Mouse (Mus musculus) spleen, adult 2 months (tissue): ENCODE measurements around the gene Shroom2. TPM values are rescaled to one million over a fixed set of nuclear protein-coding genes. Genes with fewer than 3 reads are reported as not detected.

Source experiments
- DNase-seq, 2 experiments: peaks; one replicate each; pipeline versions ENCODE4 v3.0.0 to v3.0.0-alpha.2; 2012 to 2021; ENCODE audit warnings: low spot score in 2 of 2, low read depth in 1 of 2
- H3K27ac ChIP-seq: fragments of 200-500 bp; 2 replicates; pipeline ENCODE4 v1.5.1; 2012; ENCODE audit warnings: low read length, inconsistent platforms; ENCODE audit not compliant: insufficient read depth
- H3K27me3 ChIP-seq: fragments of 200-500 bp; 2 replicates; pipeline ENCODE4 v1.6.1; 2012; ENCODE audit warnings: mild to moderate bottlenecking, moderate library complexity, low read length, inconsistent platforms; ENCODE audit not compliant: control insufficient read depth, insufficient read depth
- H3K36me3 ChIP-seq: fragments of 200-500 bp; 2 replicates; pipeline ENCODE4 v1.6.1; 2012; ENCODE audit warnings: mild to moderate bottlenecking, low read length, inconsistent platforms; ENCODE audit not compliant: control insufficient read depth, insufficient read depth
- H3K4me1 ChIP-seq: fragments of 200-500 bp; 2 replicates; pipeline ENCODE4 v1.6.1; 2011; ENCODE audit warnings: inconsistent platforms; ENCODE audit not compliant: control insufficient read depth, insufficient read depth, insufficient read length
- H3K4me3 ChIP-seq: fragments of 200-500 bp; 2 replicates; pipeline ENCODE4 v1.5.1; 2011; ENCODE audit warnings: mild to moderate bottlenecking, inconsistent platforms; ENCODE audit not compliant: insufficient read depth, insufficient read length; ENCODE audit errors: extremely low read depth
- CTCF ChIP-seq: fragments of 200-500 bp; IDR thresholded peaks from 2 replicates; pipeline ENCODE4 v1.5.1; 2011; ENCODE audit warnings: mild to moderate bottlenecking, inconsistent platforms; ENCODE audit not compliant: insufficient read depth, insufficient read length, insufficient replicate concordance; ENCODE audit errors: extremely low read depth
- POLR2A ChIP-seq: fragments of 200-500 bp; IDR thresholded peaks from 2 replicates; pipeline ENCODE4 v1.6.1; 2011; ENCODE audit warnings: low read depth, low read length, inconsistent platforms
- WGBS: fragments of 180-500 bp; shearing (Covaris S2); methylation state at CpG from one replicate; pipeline ENCODE4 v1.1.7; 2018; 5-methylcytosine and 5-hydroxymethylcytosine counted together
- polyA plus RNA-seq: library from polyadenylated mRNA; depleted of rRNA; stranded (reverse); fragments of >200 nt; gene quantifications from 2 replicates; pipeline ENCODE4 v1.2.3, GENCODE M21; 2012

Shroom2 gene
- polyA plus RNA-seq, 1 experiment = 0.67 TPM

- WGBS = 74% methylated on average over 1 of the region's 1 CpGs
- Histone ChIP-seq H3K27ac (no peak overlapping the region), H3K27me3 (no peaks in the 10 kb centered on the region), H3K4me3 (no peak overlapping the region), H3K4me1 (no peaks in the 10 kb centered on the region), H3K36me3 (no peaks in the 10 kb centered on the region)
- DNase-seq = no peak
- TF ChIP-seq CTCF (no peak), POLR2A (no peak)
Measured at GRCm38 (mm10) chrX:152703624-152704023, 65.6 kb downstream of the Shroom2 start.

GRCm38 (mm10) chrX:152701679-152702078 lies 67.6 kb downstream of the Shroom2 start:
- TF ChIP-seq POLR2A = no peak
- no peak for TF ChIP-seq CTCF
- H3K4me3 ChIP-seq = no peak overlapping the region
- H3K4me1 ChIP-seq = no peaks in the 10 kb centered on the region
- 82% methylated on average over 3 of the region's 3 CpGs for WGBS
- no peaks in the 10 kb centered on the region for H3K27me3 ChIP-seq
- no peak overlapping the region for H3K27ac ChIP-seq
- H3K36me3 ChIP-seq = no peaks in the 10 kb centered on the region
- no peak for DNase-seq

GRCm38 (mm10) chrX:152690788-152691291 lies 78.4 kb downstream of the Shroom2 start:
- Histone ChIP-seq H3K27ac (no peak overlapping the region), H3K27me3 (no peaks in the 10 kb centered on the region), H3K4me3 (no peak overlapping the region), H3K36me3 (no peaks in the 10 kb centered on the region), H3K4me1 (no peaks in the 10 kb centered on the region)
- TF ChIP-seq POLR2A (no peak), CTCF (no peak)
- WGBS = 81% methylated on average over 2 of the region's 2 CpGs
- DNase-seq = no peak

GRCm38 (mm10) chrX:152679190-152679814 lies 90.0 kb downstream of the Shroom2 start:
- Histone ChIP-seq H3K27ac (no peak overlapping the region), H3K27me3 (no peaks in the 10 kb centered on the region), H3K4me1 (no peaks in the 10 kb centered on the region), H3K4me3 (no peak overlapping the region), H3K36me3 (no peaks in the 10 kb centered on the region)
- 86% methylated on average over 2 of the region's 2 CpGs for WGBS
- no peak for DNase-seq
- TF ChIP-seq POLR2A = no peak
- no peak for TF ChIP-seq CTCF

GRCm38 (mm10) chrX:152676357-152676756 lies 92.9 kb downstream of the Shroom2 start:
- TF ChIP-seq CTCF = no peak
- no peak for TF ChIP-seq POLR2A
- Histone ChIP-seq H3K36me3 (no peaks in the 10 kb centered on the region), H3K27ac (no peak overlapping the region), H3K4me3 (no peak overlapping the region), H3K4me1 (no peaks in the 10 kb centered on the region), H3K27me3 (no peaks in the 10 kb centered on the region)
- WGBS = 45% methylated on average over 3 of the region's 3 CpGs
- DNase-seq = no peak

- no peak for DNase-seq
Measured at GRCm38 (mm10) chrX:152673431-152673830, 95.8 kb downstream of the Shroom2 start.

GRCm38 (mm10) chrX:152657363-152658036 lies 111.8 kb downstream of the Shroom2 start:
- Histone ChIP-seq H3K27ac (no peak overlapping the region), H3K4me3 (no peak overlapping the region), H3K36me3 (no peaks in the 10 kb centered on the region), H3K4me1 (no peaks in the 10 kb centered on the region), H3K27me3 (no peaks in the 10 kb centered on the region)
- TF ChIP-seq POLR2A = no peak
- no peak for TF ChIP-seq CTCF
- DNase-seq = no peak
- 43% methylated on average over 4 of the region's 4 CpGs for WGBS

More at GRCm38 (mm10) chrX:152673431-152673830, 95.8 kb downstream of the Shroom2 start:
- H3K4me3 ChIP-seq = no peak overlapping the region
- no peaks in the 10 kb centered on the region for H3K27me3 ChIP-seq
- TF ChIP-seq POLR2A (no peak), CTCF (no peak)
- H3K4me1 ChIP-seq = no peaks in the 10 kb centered on the region
- no peak overlapping the region for H3K27ac ChIP-seq
- H3K36me3 ChIP-seq = no peaks in the 10 kb centered on the region
- 83% methylated on average over 3 of the region's 3 CpGs for WGBS
